Mouse (Mus musculus) urinary bladder, postnatal 4 days (tissue): ENCODE results near the gene Hes5.

Experiments
- DNase-seq, 2 experiments: peaks; one replicate each; pipeline ENCODE4 v3.0.0; 2021 to 2022; ENCODE audit warnings: low spot score in 2 of 2

The Hes5 gene

GRCm38 (mm10) chr4:155011312-155012025 lies 50.7 kb downstream of the Hes5 start:
- DNase-seq = no peak
